Mouse (Mus musculus): ENCODE results near the gene Creb5. TPM values are rescaled to one million over a fixed set of nuclear protein-coding genes. Genes with fewer than 3 reads are reported as not detected.

Gene Creb5
- polyA plus RNA-seq, 1 experiment from 2014 or later, result 22.3 TPM

GRCm38 (mm10) chr6:53429368-53429767, 142.3 kb downstream of the Creb5 start:
- 31% methylated on average over 7 of the region's 7 CpGs for WGBS
- ATAC-seq (ENCODE audit: insufficient number of reproducible peaks, low FRiP score, low TSS enrichment, low read depth) (0 out of 2 replicates have a peak, but pooled peaks have one; percentile 17), DNase-seq (ENCODE audit: low spot score) (no peak)
- Histone ChIP-seq H3K4me3 (ENCODE audit: low read depth, low read length) (no peak overlapping the region), H3K36me3 (ENCODE audit: control insufficient read depth, insufficient read depth, low read length) (no peaks in the 10 kb centered on the region), H3K9ac (ENCODE audit: low read length) (no peak overlapping the region), H3K9me3 (ENCODE audit: control insufficient read depth, low read length) (no peaks in the 10 kb centered on the region; the same call in 1 of the 2 replicates), H3K27ac (replicated peaks; ENCODE audit: low read depth, low read length) (no peak overlapping the region), H3K4me1 (ENCODE audit: control insufficient read depth, insufficient read depth, low read length) (peaks cover 24% of the 10 kb centered on the region), H3K27me3 (ENCODE audit: control insufficient read depth, insufficient read depth, low read length) (no peaks in the 10 kb centered on the region), H3K4me2 (ENCODE audit: low read depth, severe bottlenecking) (no peak overlapping the region)

GRCm38 (mm10) chr6:53429891-53430290, 142.8 kb downstream of the Creb5 start:
- Histone ChIP-seq H3K4me1 (ENCODE audit: control insufficient read depth, insufficient read depth, low read length) (peaks cover 24% of the 10 kb centered on the region), H3K36me3 (ENCODE audit: control insufficient read depth, insufficient read depth, low read length) (no peaks in the 10 kb centered on the region), H3K4me3 (ENCODE audit: low read depth, low read length) (no peak overlapping the region), H3K4me2 (ENCODE audit: low read depth, severe bottlenecking) (no peak overlapping the region), H3K27ac (replicated peaks; ENCODE audit: low read depth, low read length) (0 out of 2 replicates have a peak overlapping the region, but pooled peaks have one; percentile 36), H3K9me3 (ENCODE audit: control insufficient read depth, low read length) (no peaks in the 10 kb centered on the region; the same call in 1 of the 2 replicates), H3K9ac (ENCODE audit: low read length) (no peak overlapping the region), H3K27me3 (ENCODE audit: control insufficient read depth, insufficient read depth, low read length) (no peaks in the 10 kb centered on the region)
- DNase-seq (ENCODE audit: low spot score), result no peak
- WGBS, result 40% methylated on average over 4 of the region's 4 CpGs
- no peak for ATAC-seq (ENCODE audit: insufficient number of reproducible peaks, low FRiP score, low TSS enrichment, low read depth)

- no peak overlapping the region for H3K27ac ChIP-seq (replicated peaks; ENCODE audit: low read depth, low read length)
- DNase-seq (ENCODE audit: low spot score) (no peak), ATAC-seq (ENCODE audit: insufficient number of reproducible peaks, low FRiP score, low TSS enrichment, low read depth) (no peak)
- WGBS, result 89% methylated on average over 11 of the region's 11 CpGs
- peaks cover 27% of the 10 kb centered on the region for H3K4me1 ChIP-seq (ENCODE audit: control insufficient read depth, insufficient read depth, low read length)
- H3K4me3 ChIP-seq (ENCODE audit: low read depth, low read length), result no peak overlapping the region
- H3K36me3 ChIP-seq (ENCODE audit: control insufficient read depth, insufficient read depth, low read length), result no peaks in the 10 kb centered on the region
- no peak overlapping the region for H3K4me2 ChIP-seq (ENCODE audit: low read depth, severe bottlenecking)
- no peak overlapping the region for H3K9ac ChIP-seq (ENCODE audit: low read length)
- H3K27me3 ChIP-seq (ENCODE audit: control insufficient read depth, insufficient read depth, low read length), result no peaks in the 10 kb centered on the region
- H3K9me3 ChIP-seq (ENCODE audit: control insufficient read depth, low read length), result no peaks in the 10 kb centered on the region
Measured at GRCm38 (mm10) chr6:53445862-53446460, 158.9 kb downstream of the Creb5 start.

- Histone ChIP-seq H3K27me3 (ENCODE audit: control insufficient read depth, insufficient read depth, low read length) (no peaks in the 10 kb centered on the region), H3K27ac (replicated peaks; ENCODE audit: low read depth, low read length) (no peak overlapping the region), H3K4me3 (ENCODE audit: low read depth, low read length) (no peak overlapping the region), H3K4me1 (ENCODE audit: control insufficient read depth, insufficient read depth, low read length) (peaks cover 42% of the 10 kb centered on the region), H3K36me3 (ENCODE audit: control insufficient read depth, insufficient read depth, low read length) (no peaks in the 10 kb centered on the region), H3K4me2 (ENCODE audit: low read depth, severe bottlenecking) (no peak overlapping the region), H3K9me3 (ENCODE audit: control insufficient read depth, low read length) (no peaks in the 10 kb centered on the region), H3K9ac (ENCODE audit: low read length) (no peak overlapping the region)
- no peak for ATAC-seq (ENCODE audit: insufficient number of reproducible peaks, low FRiP score, low TSS enrichment, low read depth)
- DNase-seq (ENCODE audit: low spot score), result no peak
- 95% methylated on average over 9 of the region's 9 CpGs for WGBS
Measured at GRCm38 (mm10) chr6:53447479-53447878, 160.4 kb downstream of the Creb5 start.

GRCm38 (mm10) chr6:53448317-53448870, 161.3 kb downstream of the Creb5 start:
- ATAC-seq (ENCODE audit: insufficient number of reproducible peaks, low FRiP score, low TSS enrichment, low read depth) (no peak), DNase-seq (ENCODE audit: low spot score) (no peak)
- Histone ChIP-seq H3K27ac (replicated peaks; ENCODE audit: low read depth, low read length) (peak overlapping the region; percentile 60), H3K27me3 (ENCODE audit: control insufficient read depth, insufficient read depth, low read length) (no peaks in the 10 kb centered on the region), H3K36me3 (ENCODE audit: control insufficient read depth, insufficient read depth, low read length) (no peaks in the 10 kb centered on the region), H3K9ac (ENCODE audit: low read length) (no peak overlapping the region), H3K9me3 (ENCODE audit: control insufficient read depth, low read length) (no peaks in the 10 kb centered on the region), H3K4me3 (ENCODE audit: low read depth, low read length) (no peak overlapping the region), H3K4me2 (ENCODE audit: low read depth, severe bottlenecking) (no peak overlapping the region), H3K4me1 (ENCODE audit: control insufficient read depth, insufficient read depth, low read length) (peaks cover 49% of the 10 kb centered on the region)
- WGBS, result 80% methylated on average over 9 of the region's 9 CpGs

GRCm38 (mm10) chr6:53449437-53450173, 162.5 kb downstream of the Creb5 start:
- peaks cover 49% of the 10 kb centered on the region for H3K4me1 ChIP-seq (ENCODE audit: control insufficient read depth, insufficient read depth, low read length)
- no peaks in the 10 kb centered on the region for H3K36me3 ChIP-seq (ENCODE audit: control insufficient read depth, insufficient read depth, low read length)
- H3K27me3 ChIP-seq (ENCODE audit: control insufficient read depth, insufficient read depth, low read length), result no peaks in the 10 kb centered on the region
- DNase-seq (ENCODE audit: low spot score) (no peak), ATAC-seq (ENCODE audit: insufficient number of reproducible peaks, low FRiP score, low TSS enrichment, low read depth) (no peak)
- H3K9me3 ChIP-seq (ENCODE audit: control insufficient read depth, low read length), result no peaks in the 10 kb centered on the region
- no peak overlapping the region for H3K4me3 ChIP-seq (ENCODE audit: low read depth, low read length)
- WGBS, result 41% methylated on average over 9 of the region's 9 CpGs
- no peak overlapping the region for H3K9ac ChIP-seq (ENCODE audit: low read length)
- no peak overlapping the region for H3K4me2 ChIP-seq (ENCODE audit: low read depth, severe bottlenecking)
- H3K27ac ChIP-seq (replicated peaks; ENCODE audit: low read depth, low read length), result peak overlapping the region; percentile 60

GRCm38 (mm10) chr6:53450494-53450893, 163.4 kb downstream of the Creb5 start:
- no peaks in the 10 kb centered on the region for H3K27me3 ChIP-seq (ENCODE audit: control insufficient read depth, insufficient read depth, low read length)
- ATAC-seq (ENCODE audit: insufficient number of reproducible peaks, low FRiP score, low TSS enrichment, low read depth) (no peak), DNase-seq (ENCODE audit: low spot score) (no peak)
- 40% methylated on average over 3 of the region's 3 CpGs for WGBS
- no peak overlapping the region for H3K4me3 ChIP-seq (ENCODE audit: low read depth, low read length)
- H3K9me3 ChIP-seq (ENCODE audit: control insufficient read depth, low read length), result no peaks in the 10 kb centered on the region
- H3K9ac ChIP-seq (ENCODE audit: low read length), result no peak overlapping the region
- H3K36me3 ChIP-seq (ENCODE audit: control insufficient read depth, insufficient read depth, low read length), result no peaks in the 10 kb centered on the region
- H3K4me2 ChIP-seq (ENCODE audit: low read depth, severe bottlenecking), result no peak overlapping the region
- H3K4me1 ChIP-seq (ENCODE audit: control insufficient read depth, insufficient read depth, low read length), result peaks cover 49% of the 10 kb centered on the region
- H3K27ac ChIP-seq (replicated peaks; ENCODE audit: low read depth, low read length), result no peak overlapping the region; the same call in 1 of the 2 replicates

- H3K36me3 ChIP-seq (ENCODE audit: control insufficient read depth, insufficient read depth, low read length), result no peaks in the 10 kb centered on the region
- peaks cover 49% of the 10 kb centered on the region for H3K4me1 ChIP-seq (ENCODE audit: control insufficient read depth, insufficient read depth, low read length)
- no peaks in the 10 kb centered on the region for H3K27me3 ChIP-seq (ENCODE audit: control insufficient read depth, insufficient read depth, low read length)
- WGBS, result 12% methylated on average over 6 of the region's 6 CpGs
- ATAC-seq (ENCODE audit: insufficient number of reproducible peaks, low FRiP score, low TSS enrichment, low read depth), result peak; percentile 55; the same call in 1 of the 2 replicates
- H3K4me2 ChIP-seq (ENCODE audit: low read depth, severe bottlenecking), result peak overlapping the region; percentile 15; the same call in 1 of the 2 replicates
- H3K27ac ChIP-seq (replicated peaks; ENCODE audit: low read depth, low read length), result peak overlapping the region; percentile 91
- DNase-seq (ENCODE audit: low spot score), result peak; percentile 66
- H3K4me3 ChIP-seq (ENCODE audit: low read depth, low read length), result no peak overlapping the region
- H3K9ac ChIP-seq (ENCODE audit: low read length), result no peak overlapping the region
- no peaks in the 10 kb centered on the region for H3K9me3 ChIP-seq (ENCODE audit: control insufficient read depth, low read length)
Measured at GRCm38 (mm10) chr6:53452240-53452639, 165.2 kb downstream of the Creb5 start.
